Mouse (Mus musculus) neural tube, embryonic 15.5 days (tissue): ENCODE results near the gene Nckap5l. TPM values are rescaled to one million over a fixed set of nuclear protein-coding genes. Genes with fewer than 3 reads are reported as not detected.
"Not testable (repeated sequence)": the region's sequence is repeated elsewhere in the genome, so short reads cannot be mapped to it uniquely, and the experiment has no call there.

Source experiments
- ATAC-seq: fragments of 200-750 bp; cut with Nextera tagmentation; 2 replicates; pipeline ENCODE4 v1.8.0; 2017; ENCODE audit warnings: mild to moderate bottlenecking, moderate TSS enrichment, moderate library complexity; ENCODE audit not compliant: low FRiP score
- H3K27ac ChIP-seq: fragments of 300-500 bp; sonication (generic); replicated peaks from 2 replicates; pipeline ENCODE4 v1.5.1; 2015; ENCODE audit warnings: mild to moderate bottlenecking, inconsistent platforms
- H3K27me3 ChIP-seq: fragments of 300-500 bp; sonication (generic); replicated peaks from 2 replicates; pipeline ENCODE4 v1.6.1; 2015; ENCODE audit warnings: inconsistent platforms
- H3K36me3 ChIP-seq: fragments of 300-500 bp; sonication (generic); 2 replicates; pipeline ENCODE4 v1.6.1; 2015; ENCODE audit warnings: inconsistent platforms
- H3K4me1 ChIP-seq: fragments of 300-500 bp; sonication (generic); 2 replicates; pipeline ENCODE4 v1.6.1; 2015; ENCODE audit warnings: inconsistent platforms
- H3K4me2 ChIP-seq: fragments of 300-500 bp; sonication (generic); 2 replicates; pipeline ENCODE4 v1.6.1; 2015; ENCODE audit warnings: inconsistent platforms, mild to moderate bottlenecking, moderate library complexity
- H3K4me3 ChIP-seq: fragments of 300-500 bp; sonication (generic); replicated peaks from 2 replicates; pipeline ENCODE4 v1.5.1; 2015; ENCODE audit warnings: mild to moderate bottlenecking, inconsistent platforms
- H3K9ac ChIP-seq: fragments of 300-500 bp; sonication (generic); replicated peaks from 2 replicates; pipeline ENCODE4 v1.6.1; 2015; ENCODE audit warnings: mild to moderate bottlenecking, inconsistent platforms
- H3K9me3 ChIP-seq: fragments of 300-500 bp; sonication (generic); replicated peaks from 2 replicates; pipeline ENCODE4 v1.6.1; 2016; ENCODE audit warnings: inconsistent platforms
- WGBS: fragments of 180-500 bp; shearing (Covaris S2); methylation state at CpG from one replicate; pipeline ENCODE4 v1.1.7; 2015; ENCODE audit warnings: mixed read lengths; 5-methylcytosine and 5-hydroxymethylcytosine counted together
- polyA plus RNA-seq: library from polyadenylated mRNA; unstranded; fragments of >200 nt; fragmentation: Nextera tagmentation; extraction: Ambion mirVana; gene quantifications from 2 replicates; pipeline ENCODE4 v1.2.1, GENCODE M21; 2015

Gene Nckap5l
- polyA plus RNA-seq, 1 experiment from 2014 or later = 13.0 TPM

GRCm38 (mm10) chr15:99391975-99392374 lies 65.6 kb downstream of the Nckap5l start:
- ATAC-seq = no peak
- H3K4me1 ChIP-seq = peaks cover 42% of the 10 kb centered on the region
- H3K4me3 ChIP-seq = peak overlapping the region; percentile 88
- 0 out of 2 replicates have a peak overlapping the region, but pooled peaks have one; percentile 54 for H3K9ac ChIP-seq
- peak overlapping the region; percentile 67 for H3K4me2 ChIP-seq
- no peaks in the 10 kb centered on the region for H3K9me3 ChIP-seq
- 85% methylated on average over 6 of the region's 6 CpGs for WGBS
- H3K36me3 ChIP-seq = no peaks in the 10 kb centered on the region
- H3K27ac ChIP-seq = peak overlapping the region; percentile 86
- H3K27me3 ChIP-seq = no peaks in the 10 kb centered on the region

GRCm38 (mm10) chr15:99390472-99391401 lies 66.8 kb downstream of the Nckap5l start:
- Histone ChIP-seq H3K9ac (no peak overlapping the region), H3K27me3 (no peaks in the 10 kb centered on the region), H3K4me1 (peaks cover 29% of the 10 kb centered on the region), H3K36me3 (no peaks in the 10 kb centered on the region), H3K27ac (no peak overlapping the region), H3K9me3 (no peaks in the 10 kb centered on the region), H3K4me2 (no peak overlapping the region), H3K4me3 (no peak overlapping the region)
- ATAC-seq = no peak
- 72% methylated on average over 7 of the region's 7 CpGs for WGBS

GRCm38 (mm10) chr15:99387976-99388375 lies 69.6 kb downstream of the Nckap5l start:
- Histone ChIP-seq H3K36me3 (no peaks in the 10 kb centered on the region), H3K9me3 (no peaks in the 10 kb centered on the region), H3K9ac (no peak overlapping the region), H3K4me1 (peaks cover 8% of the 10 kb centered on the region), H3K4me2 (no peak overlapping the region), H3K27ac (no peak overlapping the region), H3K27me3 (no peaks in the 10 kb centered on the region), H3K4me3 (no peak overlapping the region)
- ATAC-seq = no peak
- WGBS = 74% methylated on average over 4 of the region's 4 CpGs

- H3K36me3 ChIP-seq = no peaks in the 10 kb centered on the region
- ATAC-seq = no peak
- no peaks in the 10 kb centered on the region for H3K9me3 ChIP-seq
- H3K4me3 ChIP-seq = no peak overlapping the region
- no peak overlapping the region for H3K4me2 ChIP-seq
- no peak overlapping the region for H3K27ac ChIP-seq
- 0 out of 2 replicates have a peak, but pooled peaks cover 2% of the 10 kb centered on the region for H3K4me1 ChIP-seq
- WGBS = 84% methylated on average over 3 of the region's 3 CpGs
- no peak overlapping the region for H3K9ac ChIP-seq
- H3K27me3 ChIP-seq = no peaks in the 10 kb centered on the region
Observed at GRCm38 (mm10) chr15:99386796-99387195, 70.8 kb downstream of the Nckap5l start.

- not testable (repeated sequence) for H3K36me3 ChIP-seq, H3K9me3 ChIP-seq, ATAC-seq, H3K4me1 ChIP-seq, H3K4me3 ChIP-seq, H3K9ac ChIP-seq, H3K4me2 ChIP-seq, H3K27me3 ChIP-seq, H3K27ac ChIP-seq
- WGBS = 69% methylated on average over 3 of the region's 3 CpGs
Observed at GRCm38 (mm10) chr15:99386110-99386509, 71.4 kb downstream of the Nckap5l start.

GRCm38 (mm10) chr15:99384071-99384470 lies 73.5 kb downstream of the Nckap5l start:
- Histone ChIP-seq H3K36me3 (no peaks in the 10 kb centered on the region), H3K9me3 (no peaks in the 10 kb centered on the region), H3K4me2 (no peak overlapping the region), H3K4me1 (no peaks in the 10 kb centered on the region), H3K4me3 (no peak overlapping the region), H3K27ac (no peak overlapping the region), H3K27me3 (no peaks in the 10 kb centered on the region), H3K9ac (no peak overlapping the region)
- 64% methylated on average over 6 of the region's 6 CpGs for WGBS
- no peak for ATAC-seq

- Histone ChIP-seq H3K4me2 (no peak overlapping the region), H3K36me3 (no peaks in the 10 kb centered on the region), H3K9me3 (no peaks in the 10 kb centered on the region), H3K4me3 (no peak overlapping the region), H3K9ac (no peak overlapping the region), H3K27me3 (no peaks in the 10 kb centered on the region), H3K27ac (no peak overlapping the region), H3K4me1 (no peaks in the 10 kb centered on the region)
- no peak for ATAC-seq
Observed at GRCm38 (mm10) chr15:99382893-99383292, 74.7 kb downstream of the Nckap5l start.

- Histone ChIP-seq H3K4me1 (no peaks in the 10 kb centered on the region), H3K27ac (no peak overlapping the region), H3K9me3 (no peaks in the 10 kb centered on the region), H3K4me2 (no peak overlapping the region), H3K36me3 (no peaks in the 10 kb centered on the region), H3K4me3 (no peak overlapping the region), H3K9ac (no peak overlapping the region), H3K27me3 (peaks cover 7% of the 10 kb centered on the region; the same call in 1 of the 2 replicates)
- WGBS = 87% methylated on average over 5 of the region's 5 CpGs
- ATAC-seq = no peak
Observed at GRCm38 (mm10) chr15:99376240-99376639, 81.3 kb downstream of the Nckap5l start.

GRCm38 (mm10) chr15:99375581-99375980 lies 82.0 kb downstream of the Nckap5l start:
- no peak overlapping the region for H3K27ac ChIP-seq
- no peak overlapping the region for H3K4me2 ChIP-seq
- peaks cover 1% of the 10 kb centered on the region for H3K4me1 ChIP-seq
- no peak overlapping the region for H3K9ac ChIP-seq
- WGBS = 89% methylated on average over 3 of the region's 3 CpGs
- no peaks in the 10 kb centered on the region for H3K36me3 ChIP-seq
- no peak for ATAC-seq
- no peak overlapping the region for H3K4me3 ChIP-seq
- peaks cover 7% of the 10 kb centered on the region; the same call in 1 of the 2 replicates for H3K27me3 ChIP-seq
- H3K9me3 ChIP-seq = no peaks in the 10 kb centered on the region

- H3K36me3 ChIP-seq = no peaks in the 10 kb centered on the region
- peaks cover 7% of the 10 kb centered on the region; the same call in 1 of the 2 replicates for H3K27me3 ChIP-seq
- no peak for ATAC-seq
- WGBS = 96% methylated on average over 5 of the region's 5 CpGs
- peaks cover 3% of the 10 kb centered on the region for H3K4me1 ChIP-seq
- H3K4me3 ChIP-seq = no peak overlapping the region
- H3K4me2 ChIP-seq = no peak overlapping the region
- H3K9me3 ChIP-seq = no peaks in the 10 kb centered on the region
- H3K27ac ChIP-seq = no peak overlapping the region
- H3K9ac ChIP-seq = no peak overlapping the region
Observed at GRCm38 (mm10) chr15:99375036-99375435, 82.5 kb downstream of the Nckap5l start.

GRCm38 (mm10) chr15:99372761-99373160 lies 84.8 kb downstream of the Nckap5l start:
- no peak overlapping the region for H3K4me2 ChIP-seq
- WGBS = 88% methylated on average over 9 of the region's 9 CpGs
- H3K27ac ChIP-seq = no peak overlapping the region
- no peak for ATAC-seq
- H3K36me3 ChIP-seq = no peaks in the 10 kb centered on the region
- H3K9me3 ChIP-seq = no peaks in the 10 kb centered on the region
- no peak overlapping the region for H3K9ac ChIP-seq
- H3K27me3 ChIP-seq = peaks cover 7% of the 10 kb centered on the region; the same call in 1 of the 2 replicates
- peaks cover 19% of the 10 kb centered on the region for H3K4me1 ChIP-seq
- H3K4me3 ChIP-seq = no peak overlapping the region
